Mouse (Mus musculus) layer of hippocampus, adult 9-10 months (tissue): ENCODE measurements around the gene Myo18a.
"Not testable (repeated sequence)": the region's sequence is repeated elsewhere in the genome, so short reads cannot be mapped to it uniquely, and the experiment has no call there.

Source experiments
- DNase-seq: peaks from one replicate; pipeline ENCODE4 v3.0.0; 2022; ENCODE audit warnings: low spot score

Gene Myo18a

GRCm38 (mm10) chr11:77762783-77763672 lies at the start of gene Myo18a:
Myo18a (plus strand) TSS chr11:77763246.
- DNase-seq = no peak

- DNase-seq = no peak
Observed at GRCm38 (mm10) chr11:77713736-77714135, 49.3 kb upstream of the Myo18a start.

GRCm38 (mm10) chr11:77719055-77719454 lies 44.0 kb upstream of the Myo18a start:
- no peak for DNase-seq

- no peak for DNase-seq
Observed at GRCm38 (mm10) chr11:77721389-77721788, 41.7 kb upstream of the Myo18a start.

- no peak for DNase-seq
Observed at GRCm38 (mm10) chr11:77724766-77725165, 38.3 kb upstream of the Myo18a start.

GRCm38 (mm10) chr11:77725183-77725582 lies 37.9 kb upstream of the Myo18a start, which contains the start of gene Cryba1:
Cryba1 (minus strand) TSS chr11:77725283.
- DNase-seq = no peak

- no peak for DNase-seq
Observed at GRCm38 (mm10) chr11:77728587-77728986, 34.5 kb upstream of the Myo18a start.

GRCm38 (mm10) chr11:77737289-77737688 lies 25.8 kb upstream of the Myo18a start:
- peak; percentile 80 for DNase-seq

GRCm38 (mm10) chr11:77738555-77738954 lies 24.5 kb upstream of the Myo18a start:
- no peak for DNase-seq

GRCm38 (mm10) chr11:77743966-77744365 lies 19.1 kb upstream of the Myo18a start:
- no peak for DNase-seq

- no peak for DNase-seq
Observed at GRCm38 (mm10) chr11:77746652-77747051, 16.4 kb upstream of the Myo18a start.

- DNase-seq = not testable (repeated sequence)
Observed at GRCm38 (mm10) chr11:77747103-77747502, 15.9 kb upstream of the Myo18a start.

- DNase-seq = no peak
Observed at GRCm38 (mm10) chr11:77748996-77749395, 14.1 kb upstream of the Myo18a start.

- DNase-seq = no peak
Observed at GRCm38 (mm10) chr11:77752525-77752924, 10.5 kb upstream of the Myo18a start.

- DNase-seq = no peak
Observed at GRCm38 (mm10) chr11:77753469-77753868, 9.6 kb upstream of the Myo18a start.

- no peak for DNase-seq
Observed at GRCm38 (mm10) chr11:77760031-77760430, 3.0 kb upstream of the Myo18a start.

GRCm38 (mm10) chr11:77763673-77764340 lies 761 bp downstream of the Myo18a start:
- DNase-seq = no peak

- DNase-seq = no peak
Observed at GRCm38 (mm10) chr11:77764694-77765458, 1.8 kb downstream of the Myo18a start.

- no peak for DNase-seq
Observed at GRCm38 (mm10) chr11:77765459-77765777, 2.4 kb downstream of the Myo18a start.

- no peak for DNase-seq
Observed at GRCm38 (mm10) chr11:77766351-77767001, 3.4 kb downstream of the Myo18a start.

GRCm38 (mm10) chr11:77769496-77769895 lies 6.5 kb downstream of the Myo18a start:
- no peak for DNase-seq

GRCm38 (mm10) chr11:77770346-77770745 lies 7.3 kb downstream of the Myo18a start:
- DNase-seq = no peak
